Mouse (Mus musculus) MEL (cell line): ENCODE results near the gene Mtfmt. TPM values are rescaled to one million over a fixed set of nuclear protein-coding genes. Genes with fewer than 3 reads are reported as not detected.
A peak's percentile ranks its signal among the peaks of the same experiment; 100 is the strongest.

Experiments used
- DNase-seq: peaks from one replicate; pipeline ENCODE4 v3.0.0; 2011; ENCODE audit warnings: low read depth, low spot score
- H3K27ac ChIP-seq: 2 replicates; pipeline ENCODE4 v1.5.1; 2012; ENCODE audit warnings: low read depth, mild to moderate bottlenecking, control low read depth, low read length, moderate library complexity; ENCODE audit not compliant: control insufficient read depth
- H3K27me3 ChIP-seq, 2 experiments: fragments of 150-350 bp in 1 of 2; sonication (generic) in 1 of 2; 2 replicates each; pipeline ENCODE4 v1.6.1; 2012; ENCODE audit warnings: low read length in 2 of 2, mild to moderate bottlenecking in 2 of 2, improper control_type of control experiment in 1 of 2, moderate library complexity in 1 of 2; ENCODE audit not compliant: insufficient read depth in 2 of 2, control insufficient read depth in 1 of 2
- H3K36me3 ChIP-seq, 2 experiments: 2 replicates each; pipeline ENCODE4 v1.6.1; 2012 to 2014; ENCODE audit warnings: low read length in 2 of 2, improper control_type of control experiment in 1 of 2, inconsistent platforms in 1 of 2, mild to moderate bottlenecking in 1 of 2; ENCODE audit not compliant: insufficient read depth in 2 of 2, control insufficient read depth in 1 of 2
- H3K4me1 ChIP-seq, 2 experiments: fragments of 150-350 bp in 1 of 2; sonication (generic) in 1 of 2; 2 replicates each; pipeline ENCODE4 v1.6.1; 2012; ENCODE audit warnings: low read length in 2 of 2, improper control_type of control experiment in 1 of 2, mild to moderate bottlenecking in 1 of 2; ENCODE audit not compliant: insufficient read depth in 2 of 2, control insufficient read depth in 1 of 2
- H3K4me3 ChIP-seq, 2 experiments: fragments of 150-350 bp in 1 of 2; sonication (generic) in 1 of 2; 2 replicates each; pipeline ENCODE4 v1.5.1; 2012; ENCODE audit warnings: low read depth in 2 of 2, low read length in 2 of 2, mild to moderate bottlenecking in 2 of 2, moderate library complexity in 2 of 2, control low read depth in 1 of 2, improper control_type of control experiment in 1 of 2; ENCODE audit not compliant: control insufficient read depth in 1 of 2, insufficient read depth in 1 of 2
- H3K79me2 ChIP-seq: 2 replicates; pipeline ENCODE4 v1.6.1; 2012; ENCODE audit warnings: mild to moderate bottlenecking, low read length, moderate library complexity; ENCODE audit not compliant: control insufficient read depth, poor library complexity, insufficient read depth
- H3K9ac ChIP-seq: 2 replicates; pipeline ENCODE4 v1.6.1; 2012; ENCODE audit warnings: low read depth, mild to moderate bottlenecking, control low read depth, low read length, moderate library complexity; ENCODE audit not compliant: control insufficient read depth, poor library complexity, severe bottlenecking
- H3K9me3 ChIP-seq: fragments of 150-350 bp; sonication (generic); replicated peaks from 2 replicates; pipeline ENCODE4 v1.6.1; 2012; ENCODE audit warnings: mild to moderate bottlenecking, low read length, improper control_type of control experiment, moderate library complexity; ENCODE audit not compliant: insufficient read depth
- BHLHE40 ChIP-seq: IDR thresholded peaks from 2 replicates; pipeline ENCODE4 v1.6.1; 2012; ENCODE audit warnings: low read depth, mild to moderate bottlenecking, inconsistent platforms, low read length, improper control_type of control experiment, borderline replicate concordance
- CTCF ChIP-seq, 3 experiments: IDR thresholded peaks in 2 of 3; conservative IDR thresholded peaks in 1 of 3; 2 replicates each; pipeline ENCODE4 v1.5.1; 2011 to 2012; ENCODE audit warnings: low read length in 3 of 3, low read depth in 2 of 3, mild to moderate bottlenecking in 2 of 3, improper control_type of control experiment in 1 of 3, inconsistent platforms in 1 of 3, mixed read lengths in 1 of 3, moderate library complexity in 1 of 3; ENCODE audit not compliant: control insufficient read depth in 1 of 3, insufficient read depth in 1 of 3, poor library complexity in 1 of 3, severe bottlenecking in 1 of 3
- EP300 ChIP-seq, 2 experiments: IDR thresholded peaks; 2 replicates each; pipeline ENCODE4 v1.6.1; 2011; ENCODE audit warnings: improper control_type of control experiment in 2 of 2, low read length in 2 of 2, low read depth in 1 of 2, mild to moderate bottlenecking in 1 of 2
- ETS1 ChIP-seq: IDR thresholded peaks from 2 replicates; pipeline ENCODE4 v1.6.1; 2012; ENCODE audit warnings: low read depth, mild to moderate bottlenecking, inconsistent platforms, low read length, improper control_type of control experiment, moderate library complexity
- MAZ ChIP-seq: IDR thresholded peaks from 2 replicates; pipeline ENCODE4 v1.6.1; 2012; ENCODE audit warnings: low read depth, mild to moderate bottlenecking, inconsistent platforms, low read length, improper control_type of control experiment
- MYB ChIP-seq: IDR thresholded peaks from 2 replicates; pipeline ENCODE4 v1.6.1; 2011; ENCODE audit warnings: mild to moderate bottlenecking, low read depth, low read length, improper control_type of control experiment
- NRF1 ChIP-seq: IDR thresholded peaks from 2 replicates; pipeline ENCODE4 v1.6.1; 2014; ENCODE audit warnings: low read depth, mild to moderate bottlenecking, inconsistent platforms, low read length, improper control_type of control experiment, moderate library complexity; ENCODE audit not compliant: poor library complexity, insufficient read depth, severe bottlenecking
- POLR2AphosphoS2 ChIP-seq: IDR thresholded peaks from 2 replicates; pipeline ENCODE4 v1.6.1; 2011; ENCODE audit warnings: low read length, improper control_type of control experiment
- POLR2AphosphoS5 ChIP-seq: IDR thresholded peaks from 2 replicates; pipeline ENCODE4 v1.6.1; 2012; ENCODE audit warnings: low read depth, borderline replicate concordance, mild to moderate bottlenecking, inconsistent platforms, low read length, moderate library complexity, mixed read lengths
- RAD21 ChIP-seq: IDR thresholded peaks from 2 replicates; pipeline ENCODE4 v1.6.1; 2011; ENCODE audit warnings: mild to moderate bottlenecking, low read depth, low read length, improper control_type of control experiment
- RCOR1 ChIP-seq: IDR thresholded peaks from 2 replicates; pipeline ENCODE4 v1.6.1; 2012; ENCODE audit warnings: low read depth, mild to moderate bottlenecking, inconsistent platforms, low read length, improper control_type of control experiment
- SMC3 ChIP-seq: IDR thresholded peaks from 2 replicates; pipeline ENCODE4 v1.6.1; 2011; ENCODE audit warnings: low read depth, low read length, improper control_type of control experiment
- TBP ChIP-seq: IDR thresholded peaks from 2 replicates; pipeline ENCODE4 v1.8.0; 2011; ENCODE audit warnings: low read depth, low read length, improper control_type of control experiment
- UBTF ChIP-seq: IDR thresholded peaks from 2 replicates; pipeline ENCODE4 v1.6.1; 2012; ENCODE audit warnings: low read depth, mild to moderate bottlenecking, inconsistent platforms, low read length, improper control_type of control experiment, moderate library complexity, borderline replicate concordance; ENCODE audit not compliant: insufficient read depth
- USF1 ChIP-seq: IDR thresholded peaks from 2 replicates; pipeline ENCODE4 v1.6.1; 2014; ENCODE audit warnings: low read depth, mild to moderate bottlenecking, inconsistent platforms, low read length, improper control_type of control experiment, moderate library complexity
- ZNF384 ChIP-seq: IDR thresholded peaks from 2 replicates; pipeline ENCODE4 v1.6.1; 2012; ENCODE audit warnings: low read depth, mild to moderate bottlenecking, inconsistent platforms, low read length, improper control_type of control experiment
- polyA plus RNA-seq, 2 experiments: library from polyadenylated mRNA; stranded (reverse) in 1 of 2; unstranded in 1 of 2; fragments of >175 nt in 1 of 2; fragments of >200 nt in 1 of 2; gene quantifications; 2 replicates each; pipeline versions ENCODE4 v1.2.1 to v1.2.4; 2012; ENCODE audit warnings: low replicate concordance in 2 of 2, low read depth in 1 of 2; ENCODE audit not compliant: insufficient read length in 2 of 2, insufficient read depth in 1 of 2, missing spikeins in 1 of 2
- total RNA-seq: library from RNA; depleted of rRNA; stranded (reverse); fragments of 300-350 nt; gene quantifications from 2 replicates; pipeline ENCODE4 v1.2.3, GENCODE M21; 2012

Mtfmt gene
- total and polyA plus RNA-seq, 3 experiments = 10.6 to 14.2 TPM; not detected in 1

GRCm38 (mm10) chr9:65419633-65420032, 15.9 kb upstream of the Mtfmt start:
- DNase-seq = peak; percentile 25
- Histone ChIP-seq H3K36me3 (no peaks in the 10 kb centered on the region; a peak in 1 of 4 replicates), H3K27ac (no peak overlapping the region), H3K9ac (no peak overlapping the region), H3K79me2 (no peaks in the 10 kb centered on the region), H3K9me3 (no peaks in the 10 kb centered on the region), H3K4me1 (peaks cover 0 to 2% of the 10 kb centered on the region in 2 experiments; a peak in 1 of 4 replicates), H3K27me3 (peaks cover 0 to 2% of the 10 kb centered on the region in 2 experiments; a peak in 2 of 4 replicates), H3K4me3 (no peak overlapping the region)
- TF ChIP-seq POLR2AphosphoS2 = no peak
- TF ChIP-seq SMC3 = peak; percentile 37
- no peak for TF ChIP-seq RCOR1
- TF ChIP-seq MYB = no peak
- peak; percentile 46 for TF ChIP-seq RAD21
- TF ChIP-seq ZNF384 = no peak
- TF ChIP-seq USF1 = no peak
- peak; percentile 6 to 51 (median 29); a peak in 2 of 6 replicates for TF ChIP-seq CTCF (IDR thresholded peaks at IDR 0.05 in 2 of 3, conservative IDR thresholded peaks at IDR 0.05 in 1 of 3; ENCODE audit: control insufficient read depth in 1 of 3, insufficient read depth in 1 of 3, low read depth in 2 of 3, low read length in 3 of 3, poor library complexity in 1 of 3, severe bottlenecking in 1 of 3)

GRCm38 (mm10) chr9:65422760-65423501, 12.7 kb upstream of the Mtfmt start, which contains the start of gene Slc51b:
Gene Slc51b (minus strand): TSS chr9:65422955.
- Histone ChIP-seq H3K4me1 (peaks cover 0 to 2% of the 10 kb centered on the region in 2 experiments; a peak in 1 of 4 replicates), H3K4me3 (no peak within 1 kb of the TSS)
- no peak for TF ChIP-seq UBTF
- no peak for TF ChIP-seq BHLHE40
- no peak for TF ChIP-seq TBP
- TF ChIP-seq POLR2AphosphoS5 = no peak
- no peak for TF ChIP-seq RAD21
- no peak for TF ChIP-seq ETS1
- TF ChIP-seq NRF1 = no peak
- no peak for TF ChIP-seq CTCF (IDR thresholded peaks at IDR 0.05 in 2 of 3, conservative IDR thresholded peaks at IDR 0.05 in 1 of 3; ENCODE audit: control insufficient read depth in 1 of 3, insufficient read depth in 1 of 3, low read depth in 2 of 3, low read length in 3 of 3, poor library complexity in 1 of 3, severe bottlenecking in 1 of 3)
- no peak for TF ChIP-seq MAZ
- no peak for TF ChIP-seq POLR2AphosphoS2
- no peak for TF ChIP-seq EP300 (IDR thresholded peaks at IDR 0.05; ENCODE audit: low read depth in 1 of 2, low read length in 2 of 2)
- TF ChIP-seq, all 39 proteins: peak for 0
- Histone ChIP-seq H3K36me3 (no peaks in the 10 kb centered on the region; a peak in 1 of 4 replicates), H3K79me2 (no peaks in the 10 kb centered on the region), H3K27ac (no peak within 1 kb of the TSS), H3K27me3 (no peaks in the 10 kb centered on the region; a peak in 2 of 4 replicates), H3K9me3 (no peaks in the 10 kb centered on the region), H3K9ac (no peak within 1 kb of the TSS)
- no peak for DNase-seq
